Mouse (Mus musculus) MEL (cell line): ENCODE measurements around the gene Tesc. TPM values are rescaled to one million over a fixed set of nuclear protein-coding genes. Genes with fewer than 3 reads are reported as not detected.

Source experiments
- DNase-seq: peaks from one replicate; pipeline ENCODE4 v3.0.0; 2011; ENCODE audit warnings: low read depth, low spot score
- H3K27ac ChIP-seq: 2 replicates; pipeline ENCODE4 v1.5.1; 2012; ENCODE audit warnings: low read depth, mild to moderate bottlenecking, control low read depth, low read length, moderate library complexity; ENCODE audit not compliant: control insufficient read depth
- H3K27me3 ChIP-seq, 2 experiments: fragments of 150-350 bp in 1 of 2; sonication (generic) in 1 of 2; 2 replicates each; pipeline ENCODE4 v1.6.1; 2012; ENCODE audit warnings: low read length in 2 of 2, mild to moderate bottlenecking in 2 of 2, improper control_type of control experiment in 1 of 2, moderate library complexity in 1 of 2; ENCODE audit not compliant: insufficient read depth in 2 of 2, control insufficient read depth in 1 of 2
- H3K36me3 ChIP-seq, 2 experiments: 2 replicates each; pipeline ENCODE4 v1.6.1; 2012 to 2014; ENCODE audit warnings: low read length in 2 of 2, improper control_type of control experiment in 1 of 2, inconsistent platforms in 1 of 2, mild to moderate bottlenecking in 1 of 2; ENCODE audit not compliant: insufficient read depth in 2 of 2, control insufficient read depth in 1 of 2
- H3K4me1 ChIP-seq, 2 experiments: fragments of 150-350 bp in 1 of 2; sonication (generic) in 1 of 2; 2 replicates each; pipeline ENCODE4 v1.6.1; 2012; ENCODE audit warnings: low read length in 2 of 2, improper control_type of control experiment in 1 of 2, mild to moderate bottlenecking in 1 of 2; ENCODE audit not compliant: insufficient read depth in 2 of 2, control insufficient read depth in 1 of 2
- H3K4me3 ChIP-seq, 2 experiments: fragments of 150-350 bp in 1 of 2; sonication (generic) in 1 of 2; 2 replicates each; pipeline ENCODE4 v1.5.1; 2012; ENCODE audit warnings: low read depth in 2 of 2, low read length in 2 of 2, mild to moderate bottlenecking in 2 of 2, moderate library complexity in 2 of 2, control low read depth in 1 of 2, improper control_type of control experiment in 1 of 2; ENCODE audit not compliant: control insufficient read depth in 1 of 2, insufficient read depth in 1 of 2
- H3K79me2 ChIP-seq: 2 replicates; pipeline ENCODE4 v1.6.1; 2012; ENCODE audit warnings: mild to moderate bottlenecking, low read length, moderate library complexity; ENCODE audit not compliant: control insufficient read depth, poor library complexity, insufficient read depth
- H3K9ac ChIP-seq: 2 replicates; pipeline ENCODE4 v1.6.1; 2012; ENCODE audit warnings: low read depth, mild to moderate bottlenecking, control low read depth, low read length, moderate library complexity; ENCODE audit not compliant: control insufficient read depth, poor library complexity, severe bottlenecking
- H3K9me3 ChIP-seq: fragments of 150-350 bp; sonication (generic); replicated peaks from 2 replicates; pipeline ENCODE4 v1.6.1; 2012; ENCODE audit warnings: mild to moderate bottlenecking, low read length, improper control_type of control experiment, moderate library complexity; ENCODE audit not compliant: insufficient read depth
- BHLHE40 ChIP-seq: IDR thresholded peaks from 2 replicates; pipeline ENCODE4 v1.6.1; 2012; ENCODE audit warnings: low read depth, mild to moderate bottlenecking, inconsistent platforms, low read length, improper control_type of control experiment, borderline replicate concordance
- CHD2 ChIP-seq: IDR thresholded peaks from 2 replicates; pipeline ENCODE4 v1.6.1; 2011; ENCODE audit warnings: low read length, improper control_type of control experiment
- CTCF ChIP-seq, 3 experiments: IDR thresholded peaks in 2 of 3; conservative IDR thresholded peaks in 1 of 3; 2 replicates each; pipeline ENCODE4 v1.5.1; 2011 to 2012; ENCODE audit warnings: low read length in 3 of 3, low read depth in 2 of 3, mild to moderate bottlenecking in 2 of 3, improper control_type of control experiment in 1 of 3, inconsistent platforms in 1 of 3, mixed read lengths in 1 of 3, moderate library complexity in 1 of 3; ENCODE audit not compliant: control insufficient read depth in 1 of 3, insufficient read depth in 1 of 3, poor library complexity in 1 of 3, severe bottlenecking in 1 of 3
- EP300 ChIP-seq, 2 experiments: IDR thresholded peaks; 2 replicates each; pipeline ENCODE4 v1.6.1; 2011; ENCODE audit warnings: improper control_type of control experiment in 2 of 2, low read length in 2 of 2, low read depth in 1 of 2, mild to moderate bottlenecking in 1 of 2
- ETS1 ChIP-seq: IDR thresholded peaks from 2 replicates; pipeline ENCODE4 v1.6.1; 2012; ENCODE audit warnings: low read depth, mild to moderate bottlenecking, inconsistent platforms, low read length, improper control_type of control experiment, moderate library complexity
- GABPA ChIP-seq: IDR thresholded peaks from 2 replicates; pipeline ENCODE4 v1.6.1; 2012; ENCODE audit warnings: low read depth, mild to moderate bottlenecking, inconsistent platforms, low read length, improper control_type of control experiment, moderate library complexity
- GATA1 ChIP-seq: IDR thresholded peaks from 2 replicates; pipeline ENCODE4 v1.6.1; 2011; ENCODE audit warnings: low read depth, low read length, improper control_type of control experiment
- KAT2A ChIP-seq: conservative IDR thresholded peaks from 2 replicates; pipeline ENCODE4 v1.6.1; 2012; ENCODE audit warnings: low read depth, low read length, improper control_type of control experiment, inconsistent platforms
- MAFK ChIP-seq: IDR thresholded peaks from 2 replicates; pipeline ENCODE4 v1.6.1; 2011; ENCODE audit warnings: low read depth, mild to moderate bottlenecking, low read length, improper control_type of control experiment, borderline replicate concordance
- MAX ChIP-seq: IDR thresholded peaks from 2 replicates; pipeline ENCODE4 v1.6.1; 2011; ENCODE audit warnings: low read length, improper control_type of control experiment
- MYB ChIP-seq: IDR thresholded peaks from 2 replicates; pipeline ENCODE4 v1.6.1; 2011; ENCODE audit warnings: mild to moderate bottlenecking, low read depth, low read length, improper control_type of control experiment
- MYC ChIP-seq: IDR thresholded peaks from 2 replicates; pipeline ENCODE4 v1.6.1; 2011; ENCODE audit warnings: low read depth, mild to moderate bottlenecking, low read length, improper control_type of control experiment, moderate library complexity
- POLR2A ChIP-seq, 2 experiments: IDR thresholded peaks; 2 replicates each; pipeline ENCODE4 v1.6.1; 2011 to 2012; ENCODE audit warnings: low read length in 2 of 2, mild to moderate bottlenecking in 2 of 2, control low read depth in 1 of 2, improper control_type of control experiment in 1 of 2, low read depth in 1 of 2, moderate library complexity in 1 of 2; ENCODE audit not compliant: control insufficient read depth in 1 of 2, insufficient read depth in 1 of 2, poor library complexity in 1 of 2
- POLR2AphosphoS2 ChIP-seq: IDR thresholded peaks from 2 replicates; pipeline ENCODE4 v1.6.1; 2011; ENCODE audit warnings: low read length, improper control_type of control experiment
- RAD21 ChIP-seq: IDR thresholded peaks from 2 replicates; pipeline ENCODE4 v1.6.1; 2011; ENCODE audit warnings: mild to moderate bottlenecking, low read depth, low read length, improper control_type of control experiment
- SIN3A ChIP-seq: IDR thresholded peaks from 2 replicates; pipeline ENCODE4 v1.6.1; 2012; ENCODE audit warnings: low read length, improper control_type of control experiment, inconsistent platforms
- SMC3 ChIP-seq: IDR thresholded peaks from 2 replicates; pipeline ENCODE4 v1.6.1; 2011; ENCODE audit warnings: low read depth, low read length, improper control_type of control experiment
- TBP ChIP-seq: IDR thresholded peaks from 2 replicates; pipeline ENCODE4 v1.8.0; 2011; ENCODE audit warnings: low read depth, low read length, improper control_type of control experiment
- TCF12 ChIP-seq: IDR thresholded peaks from 2 replicates; pipeline ENCODE4 v1.6.1; 2014; ENCODE audit warnings: low read depth, mild to moderate bottlenecking, inconsistent platforms, low read length, improper control_type of control experiment, moderate library complexity
- UBTF ChIP-seq: IDR thresholded peaks from 2 replicates; pipeline ENCODE4 v1.6.1; 2012; ENCODE audit warnings: low read depth, mild to moderate bottlenecking, inconsistent platforms, low read length, improper control_type of control experiment, moderate library complexity, borderline replicate concordance; ENCODE audit not compliant: insufficient read depth
- USF1 ChIP-seq: IDR thresholded peaks from 2 replicates; pipeline ENCODE4 v1.6.1; 2014; ENCODE audit warnings: low read depth, mild to moderate bottlenecking, inconsistent platforms, low read length, improper control_type of control experiment, moderate library complexity
- ZKSCAN1 ChIP-seq: IDR thresholded peaks from 2 replicates; pipeline ENCODE4 v1.6.1; 2012; ENCODE audit warnings: low read depth, mild to moderate bottlenecking, inconsistent platforms, low read length, improper control_type of control experiment, moderate library complexity
- polyA plus RNA-seq, 2 experiments: library from polyadenylated mRNA; stranded (reverse) in 1 of 2; unstranded in 1 of 2; fragments of >175 nt in 1 of 2; fragments of >200 nt in 1 of 2; gene quantifications; 2 replicates each; pipeline versions ENCODE4 v1.2.1 to v1.2.4; 2012; ENCODE audit warnings: low replicate concordance in 2 of 2, low read depth in 1 of 2; ENCODE audit not compliant: insufficient read length in 2 of 2, insufficient read depth in 1 of 2, missing spikeins in 1 of 2
- total RNA-seq: library from RNA; depleted of rRNA; stranded (reverse); fragments of 300-350 nt; gene quantifications from 2 replicates; pipeline ENCODE4 v1.2.3, GENCODE M21; 2012

Gene Tesc
- total and polyA plus RNA-seq, 3 experiments, result 0.07 TPM; not detected in 2

- H3K79me2 ChIP-seq, result no peaks in the 10 kb centered on the region
- H3K27me3 ChIP-seq, result no peaks in the 10 kb centered on the region
- H3K36me3 ChIP-seq, result no peaks in the 10 kb centered on the region; a peak in 1 of 4 replicates
- peaks cover 0 to 3% of the 10 kb centered on the region in 2 experiments; a peak in 1 of 4 replicates for H3K4me1 ChIP-seq
- no peak overlapping the region for H3K9ac ChIP-seq
- TF ChIP-seq MAFK (no peak), MAX (peak; percentile 54; the same call in 1 of the 2 replicates), GABPA (no peak), EP300 (IDR thresholded peaks at IDR 0.05; ENCODE audit: low read depth in 1 of 2, low read length in 2 of 2) (peak in 1 of 2 experiments; percentile 52; a peak in 1 of 4 replicates), KAT2A (no peak), UBTF (no peak), TCF12 (0 out of 2 replicates have a peak, but pooled peaks have one; percentile 11), SMC3 (no peak), CHD2 (no peak), ETS1 (peak; percentile 76)
- DNase-seq, result peak; percentile 43
- no peak overlapping the region for H3K27ac ChIP-seq
- H3K9me3 ChIP-seq, result no peaks in the 10 kb centered on the region
- no peak overlapping the region for H3K4me3 ChIP-seq
These were observed 56.7 kb downstream of the Tesc start for GRCm38 (mm10) chr5:118084171-118084727.

DNA sequence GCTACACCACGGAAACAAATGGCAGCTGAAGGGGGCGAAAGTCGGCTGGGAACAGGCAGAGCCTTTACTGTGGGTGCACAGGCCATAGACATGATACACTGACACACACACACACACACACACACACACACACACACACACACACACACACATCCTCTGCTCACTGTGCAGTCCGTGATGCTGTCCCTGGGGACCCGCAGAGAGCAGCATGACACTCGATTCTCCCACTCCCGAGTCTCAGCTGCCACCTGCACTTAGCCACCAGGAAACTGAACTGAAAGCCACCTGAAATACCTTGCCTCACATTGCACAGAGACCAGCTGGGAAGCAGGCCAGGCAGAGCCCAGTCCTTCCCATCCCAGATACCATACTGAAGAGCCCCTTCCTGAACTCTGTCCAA, 57.8 kb downstream of the Tesc start:
- Histone ChIP-seq H3K79me2 (no peaks in the 10 kb centered on the region), H3K9me3 (no peaks in the 10 kb centered on the region), H3K27ac (no peak overlapping the region), H3K27me3 (no peaks in the 10 kb centered on the region), H3K9ac (no peak overlapping the region), H3K4me1 (peaks cover 0 to 3% of the 10 kb centered on the region in 2 experiments; a peak in 1 of 4 replicates)
- TF ChIP-seq EP300 (IDR thresholded peaks at IDR 0.05; ENCODE audit: low read depth in 1 of 2, low read length in 2 of 2) (no peak), MYC (no peak), RAD21 (no peak), GATA1 (no peak), TCF12 (no peak), BHLHE40 (no peak), CHD2 (no peak), SMC3 (no peak), POLR2A (IDR thresholded peaks at IDR 0.05; ENCODE audit: control insufficient read depth in 1 of 2, insufficient read depth in 1 of 2, low read depth in 1 of 2, low read length in 2 of 2, poor library complexity in 1 of 2) (no peak), USF1 (no peak), TBP (no peak), MYB (no peak), GABPA (no peak), ETS1 (no peak), ZKSCAN1 (no peak), POLR2AphosphoS2 (no peak), SIN3A (no peak), CTCF (IDR thresholded peaks at IDR 0.05 in 2 of 3, conservative IDR thresholded peaks at IDR 0.05 in 1 of 3; ENCODE audit: control insufficient read depth in 1 of 3, insufficient read depth in 1 of 3, low read depth in 2 of 3, low read length in 3 of 3, poor library complexity in 1 of 3, severe bottlenecking in 1 of 3) (no peak)
- TF ChIP-seq, all 39 proteins: peak for 0
- no peaks in the 10 kb centered on the region; a peak in 1 of 4 replicates for H3K36me3 ChIP-seq
- H3K4me3 ChIP-seq, result no peak overlapping the region
- DNase-seq, result no peak
